In genomic region chr2:138405753-138406528, GRCm38 (mm10) we compare ENCODE assay signal across 8 mouse cellular contexts.
DNase-seq lines count a peak whose midpoint lies in the region; ATAC-seq and TF ChIP-seq lines count a peak whose summit lies in the region.

No protein-coding gene starts in this region.

- no peak overlapping the region for H3K27ac ChIP-seq in neural tube, embryonic 14.5 days (ENCODE audit: low read depth, low read length)

- no peak for TF ChIP-seq CTCF in brain, embryonic 14.5 days (IDR thresholded peaks at IDR 0.05; ENCODE audit: borderline replicate concordance, extremely low read depth, insufficient read depth, insufficient read length)

- 4% methylated on average over 4 of the region's 4 CpGs for WGBS in neural tube, embryonic 14.5 days

- peak; percentile 88 for DNase-seq in brain, embryonic 14.5 days (ENCODE audit: low read depth)
- peak; percentile 55 for DNase-seq in cerebellum, adult 9-11 months
- peak; percentile 18 to 58 for DNase-seq in frontal cortex, adult 2 months (ENCODE audit: extremely low spot score in 1 of 2, low spot score in 1 of 2)
- peak; percentile 32 to 78 for DNase-seq in left cerebral cortex, postnatal 25 days (ENCODE audit: low spot score in 2 of 2)
- DNase-seq in urinary bladder, adult 18-20 months (ENCODE audit: low spot score in 2 of 2) = no peak
- DNase-seq in T-cell, adult 2 months (ENCODE audit: low spot score) = no peak

- H3K36me3 ChIP-seq in neural tube, embryonic 14.5 days (ENCODE audit: control insufficient read depth, insufficient read depth, low read length) = no peaks in the 10 kb centered on the region

- H3K4me2 ChIP-seq in neural tube, embryonic 14.5 days (ENCODE audit: low read depth, low read length) = no peak overlapping the region

- no peak overlapping the region for H3K9ac ChIP-seq in neural tube, embryonic 14.5 days (replicated peaks; ENCODE audit: low read depth, low read length)

- no peaks in the 10 kb centered on the region for H3K27me3 ChIP-seq in neural tube, embryonic 14.5 days (ENCODE audit: control insufficient read depth, insufficient read depth, low read length)

- no peak overlapping the region for H3K4me3 ChIP-seq in neural tube, embryonic 14.5 days (ENCODE audit: low read depth, low read length)

- no peaks in the 10 kb centered on the region for H3K9me3 ChIP-seq in neural tube, embryonic 14.5 days (ENCODE audit: control insufficient read depth, low read length)

- peak; percentile 92 for ATAC-seq in neural tube, embryonic 14.5 days (ENCODE audit: low read depth)
- no peak for ATAC-seq in megakaryocyte progenitor cell, adult 5-6 weeks (replicated peaks; ENCODE audit: poor library complexity)

- no peak for TF ChIP-seq POLR2A in brain, embryonic 14.5 days (IDR thresholded peaks at IDR 0.05; ENCODE audit: borderline replicate concordance, extremely low read depth, insufficient read depth, insufficient read length, poor library complexity, severe bottlenecking)

- intact Hi-C loops in left cerebral cortex, postnatal 25 days (cut with DNase I) = loop anchor here (10.0 kb wide), 1 partner anchor 419 kb away; no protein-coding TSS in a partner anchor

- peaks cover 4% of the 10 kb centered on the region; the same call in 1 of the 2 replicates for H3K4me1 ChIP-seq in neural tube, embryonic 14.5 days (ENCODE audit: control insufficient read depth, insufficient read depth, low read length)

Comparison
In these comparisons a context has a peak if more than half of its experiments do, and no peak if none do; other contexts are left out.
1. DNase-seq: peak in brain, embryonic 14.5 days (single experiment), cerebellum, adult 9-11 months (single experiment), frontal cortex, adult 2 months (2 of 2) and left cerebral cortex, postnatal 25 days (2 of 2); none in urinary bladder, adult 18-20 months (0 of 2) and T-cell, adult 2 months (single experiment).